Mouse (Mus musculus): ENCODE measurements around the gene Vwa3a. TPM values are rescaled to one million over a fixed set of nuclear protein-coding genes. Genes with fewer than 3 reads are reported as not detected.
"Not testable (repeated sequence)": the region's sequence is repeated elsewhere in the genome, so short reads cannot be mapped to it uniquely, and the experiment has no call there.

Gene Vwa3a
- polyA plus RNA-seq, 1 experiment from 2014 or later: 0.04 TPM

GRCm38 (mm10) chr7:120699586-120699985, 39.5 kb upstream of the Vwa3a start:
- Histone ChIP-seq H3K4me2 (ENCODE audit: low read depth, low read length) (no peak overlapping the region), H3K4me3 (ENCODE audit: low read depth, low read length) (no peak overlapping the region), H3K27ac (ENCODE audit: low read depth) (no peak overlapping the region), H3K9ac (replicated peaks) (no peak overlapping the region), H3K9me3 (ENCODE audit: low read length) (no peaks in the 10 kb centered on the region), H3K4me1 (ENCODE audit: insufficient read depth) (no peaks in the 10 kb centered on the region; the same call in 1 of the 2 replicates), H3K27me3 (ENCODE audit: insufficient read depth, low read length) (no peaks in the 10 kb centered on the region), H3K36me3 (replicated peaks; ENCODE audit: insufficient read depth, low read length) (no peaks in the 10 kb centered on the region)
- no peak for TF ChIP-seq CTCF (IDR thresholded peaks at IDR 0.05; ENCODE audit: low read depth)
- no peak for TF ChIP-seq EP300 (IDR thresholded peaks at IDR 0.05; ENCODE audit: low read depth)
- ATAC-seq: no peak
- no peak for DNase-seq
- 74% methylated on average over 6 of the region's 6 CpGs for WGBS (ENCODE audit: insufficient replicate concordance)

DNA sequence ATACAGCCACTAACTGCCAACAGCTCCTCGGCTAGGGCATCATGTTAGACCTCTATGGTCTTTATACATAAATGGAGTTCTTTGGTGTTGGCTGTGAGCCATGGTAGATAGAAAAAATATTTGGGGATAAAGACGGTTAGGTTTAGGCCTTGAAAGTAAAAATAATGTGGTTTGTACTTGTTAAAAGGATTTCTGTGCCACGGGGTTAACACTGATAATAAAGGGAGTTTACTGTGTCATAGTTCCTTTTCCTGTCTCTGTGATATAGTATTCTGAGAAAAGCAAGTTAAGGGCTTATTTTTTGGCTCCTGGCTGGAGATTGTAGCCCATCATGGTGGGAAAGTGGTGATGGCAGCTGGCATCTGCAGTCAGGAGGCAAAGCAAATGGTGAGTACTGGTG, 35.2 kb upstream of the Vwa3a start:
- DNase-seq (no peak), ATAC-seq (no peak)
- no peak overlapping the region for H3K27ac ChIP-seq (ENCODE audit: low read depth)
- H3K4me3 ChIP-seq (ENCODE audit: low read depth, low read length): no peak overlapping the region
- H3K9me3 ChIP-seq (ENCODE audit: low read length): no peaks in the 10 kb centered on the region
- H3K27me3 ChIP-seq (ENCODE audit: insufficient read depth, low read length): no peaks in the 10 kb centered on the region
- 45% methylated on average over 3 of the region's 3 CpGs for WGBS (ENCODE audit: insufficient replicate concordance)
- H3K4me2 ChIP-seq (ENCODE audit: low read depth, low read length): no peak overlapping the region
- no peaks in the 10 kb centered on the region for H3K4me1 ChIP-seq (ENCODE audit: insufficient read depth)
- TF ChIP-seq EP300 (IDR thresholded peaks at IDR 0.05; ENCODE audit: low read depth): 0 out of 2 replicates have a peak, but pooled peaks have one; percentile 7
- no peak for TF ChIP-seq CTCF (IDR thresholded peaks at IDR 0.05; ENCODE audit: low read depth)
- no peaks in the 10 kb centered on the region for H3K36me3 ChIP-seq (replicated peaks; ENCODE audit: insufficient read depth, low read length)
- no peak overlapping the region for H3K9ac ChIP-seq (replicated peaks)

- H3K9ac ChIP-seq (replicated peaks): no peak overlapping the region
- no peaks in the 10 kb centered on the region for H3K9me3 ChIP-seq (ENCODE audit: low read length)
- DNase-seq: no peak
- no peak overlapping the region for H3K4me3 ChIP-seq (ENCODE audit: low read depth, low read length)
- no peaks in the 10 kb centered on the region for H3K36me3 ChIP-seq (replicated peaks; ENCODE audit: insufficient read depth, low read length)
- TF ChIP-seq EP300 (IDR thresholded peaks at IDR 0.05; ENCODE audit: low read depth) (no peak), CTCF (IDR thresholded peaks at IDR 0.05; ENCODE audit: low read depth) (no peak)
- no peak overlapping the region for H3K27ac ChIP-seq (ENCODE audit: low read depth)
- no peak overlapping the region for H3K4me2 ChIP-seq (ENCODE audit: low read depth, low read length)
- H3K27me3 ChIP-seq (ENCODE audit: insufficient read depth, low read length): no peaks in the 10 kb centered on the region
- no peaks in the 10 kb centered on the region for H3K4me1 ChIP-seq (ENCODE audit: insufficient read depth)
- WGBS (ENCODE audit: insufficient replicate concordance): 76% methylated on average over 2 of the region's 2 CpGs
- ATAC-seq: no peak
Measured at GRCm38 (mm10) chr7:120712071-120712470, 27.0 kb upstream of the Vwa3a start.

DNA sequence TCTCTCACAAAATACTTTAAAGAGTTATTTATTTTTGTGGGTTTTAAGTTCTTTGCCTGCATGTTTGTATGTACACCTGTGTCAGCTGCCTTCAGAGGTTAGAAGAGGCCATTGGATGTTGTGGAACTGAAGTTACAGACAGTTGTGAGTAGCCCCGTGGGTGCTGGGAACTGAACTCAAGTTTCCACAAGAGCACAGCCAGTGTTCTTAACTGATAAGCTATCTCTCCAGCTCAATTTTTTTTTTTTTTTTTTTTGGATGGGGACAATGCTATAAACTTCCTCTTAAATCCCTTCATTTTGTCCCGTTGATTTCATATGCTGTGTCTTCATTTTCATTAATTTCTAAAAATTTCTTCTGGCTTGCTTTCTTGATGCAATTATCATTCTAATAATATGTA, 25.9 kb upstream of the Vwa3a start:
- no peak overlapping the region for H3K27ac ChIP-seq (ENCODE audit: low read depth)
- no peak overlapping the region for H3K9ac ChIP-seq (replicated peaks)
- H3K4me3 ChIP-seq (ENCODE audit: low read depth, low read length): no peak overlapping the region
- no peaks in the 10 kb centered on the region for H3K4me1 ChIP-seq (ENCODE audit: insufficient read depth)
- no peaks in the 10 kb centered on the region for H3K27me3 ChIP-seq (ENCODE audit: insufficient read depth, low read length)
- H3K9me3 ChIP-seq (ENCODE audit: low read length): no peaks in the 10 kb centered on the region
- no peak overlapping the region for H3K4me2 ChIP-seq (ENCODE audit: low read depth, low read length)
- no peaks in the 10 kb centered on the region for H3K36me3 ChIP-seq (replicated peaks; ENCODE audit: insufficient read depth, low read length)
- WGBS (ENCODE audit: insufficient replicate concordance): 62% methylated on average over 2 of the region's 2 CpGs
- TF ChIP-seq EP300 (IDR thresholded peaks at IDR 0.05; ENCODE audit: low read depth) (no peak), CTCF (IDR thresholded peaks at IDR 0.05; ENCODE audit: low read depth) (no peak)
- no peak for DNase-seq
- ATAC-seq: no peak

- not testable (repeated sequence) for H3K4me3 ChIP-seq (ENCODE audit: low read depth, low read length); H3K27me3 ChIP-seq (ENCODE audit: insufficient read depth, low read length); H3K9me3 ChIP-seq (ENCODE audit: low read length); H3K27ac ChIP-seq (ENCODE audit: low read depth); ATAC-seq; H3K4me1 ChIP-seq (ENCODE audit: insufficient read depth); H3K36me3 ChIP-seq (replicated peaks; ENCODE audit: insufficient read depth, low read length); H3K4me2 ChIP-seq (ENCODE audit: low read depth, low read length); H3K9ac ChIP-seq (replicated peaks); DNase-seq
- WGBS (ENCODE audit: insufficient replicate concordance): 87% methylated on average over 11 of the region's 11 CpGs
Measured at GRCm38 (mm10) chr7:120713951-120714350, 25.2 kb upstream of the Vwa3a start.

- Histone ChIP-seq H3K4me1 (ENCODE audit: insufficient read depth) (no peaks in the 10 kb centered on the region), H3K4me3 (ENCODE audit: low read depth, low read length) (no peak overlapping the region), H3K27ac (ENCODE audit: low read depth) (no peak overlapping the region), H3K36me3 (replicated peaks; ENCODE audit: insufficient read depth, low read length) (no peaks in the 10 kb centered on the region; the same call in 1 of the 2 replicates), H3K9me3 (ENCODE audit: low read length) (no peaks in the 10 kb centered on the region), H3K9ac (replicated peaks) (no peak overlapping the region), H3K27me3 (ENCODE audit: insufficient read depth, low read length) (no peaks in the 10 kb centered on the region), H3K4me2 (ENCODE audit: low read depth, low read length) (no peak overlapping the region)
- DNase-seq (no peak), ATAC-seq (no peak)
- 77% methylated on average over 2 of the region's 2 CpGs for WGBS (ENCODE audit: insufficient replicate concordance)
- TF ChIP-seq EP300 (IDR thresholded peaks at IDR 0.05; ENCODE audit: low read depth) (no peak), CTCF (IDR thresholded peaks at IDR 0.05; ENCODE audit: low read depth) (no peak)
Measured at GRCm38 (mm10) chr7:120717261-120717660, 21.9 kb upstream of the Vwa3a start.

- H3K4me3 ChIP-seq (ENCODE audit: low read depth, low read length): no peak overlapping the region
Measured at GRCm38 (mm10) chr7:120721051-120721450, 18.1 kb upstream of the Vwa3a start.

More at GRCm38 (mm10) chr7:120721051-120721450, 18.1 kb upstream of the Vwa3a start:
- TF ChIP-seq CTCF (IDR thresholded peaks at IDR 0.05; ENCODE audit: low read depth) (no peak), EP300 (IDR thresholded peaks at IDR 0.05; ENCODE audit: low read depth) (no peak)
- no peak for DNase-seq
- Histone ChIP-seq H3K27me3 (ENCODE audit: insufficient read depth, low read length) (no peaks in the 10 kb centered on the region), H3K4me2 (ENCODE audit: low read depth, low read length) (no peak overlapping the region), H3K9me3 (ENCODE audit: low read length) (no peaks in the 10 kb centered on the region), H3K27ac (ENCODE audit: low read depth) (no peak overlapping the region), H3K36me3 (replicated peaks; ENCODE audit: insufficient read depth, low read length) (no peaks in the 10 kb centered on the region; the same call in 1 of the 2 replicates), H3K9ac (replicated peaks) (no peak overlapping the region), H3K4me1 (ENCODE audit: insufficient read depth) (no peaks in the 10 kb centered on the region)
- 76% methylated on average over 5 of the region's 5 CpGs for WGBS (ENCODE audit: insufficient replicate concordance)
- no peak for ATAC-seq

Data from liver, postnatal 0 days (tissue).